ENCODE assay signal across 26 mouse cellular contexts in genomic region chr4:46080261-46080660, GRCm38 (mm10). TPM values are rescaled to one million over a fixed set of nuclear protein-coding genes. Genes with fewer than 3 reads are reported as not detected.
"Had no signal": no experiment of that assay in that cellular context is flagged by ENCODE, and none has a peak within 500 bp of the region (broad histone marks: within the 10 kb centered on the region; RNA-seq: fewer than 3 reads in every experiment).

No protein-coding gene starts in this region.

- H3K4me1 ChIP-seq: limb, embryonic 12.5 days; liver, embryonic 13.5 days had no signal

- H3K9me3 ChIP-seq: heart, embryonic 10.5 days; heart, embryonic 12.5 days; hindbrain, embryonic 10.5 days; hindbrain, embryonic 12.5 days; kidney, embryonic 15.5 days; limb, embryonic 12.5 days; liver, embryonic 13.5 days had no signal

- H3K4me2 ChIP-seq: heart, embryonic 12.5 days; hindbrain, embryonic 12.5 days; hindbrain, embryonic 14.5 days; kidney, embryonic 15.5 days; limb, embryonic 12.5 days; liver, embryonic 11.5 days; liver, embryonic 13.5 days had no signal

- H3K4me3 ChIP-seq: gastrocnemius, adult 2 months; heart, embryonic 10.5 days; heart, embryonic 12.5 days; hindbrain, embryonic 10.5 days; hindbrain, embryonic 12.5 days; kidney, embryonic 15.5 days; limb, embryonic 12.5 days; liver, embryonic 13.5 days had no signal

- H3K27me3 ChIP-seq: hindbrain, embryonic 12.5 days; kidney, embryonic 15.5 days; limb, embryonic 12.5 days; liver, embryonic 13.5 days had no signal

- DNase-seq: gastrocnemius, adult 2 months; gastrocnemius, postnatal 10 days; gastrocnemius, postnatal 25 days; heart, adult 18-20 months; heart, postnatal 10 days; heart, postnatal 4 days; kidney, adult 11 months; kidney, adult 2 months; kidney, adult 9 months; kidney, postnatal 14 days; kidney, postnatal 36 days; left cerebral cortex, postnatal 4 days; liver; liver, embryonic 13.5 days had no signal

- H3K36me3 ChIP-seq: hindbrain, embryonic 10.5 days; hindbrain, embryonic 12.5 days; kidney, embryonic 15.5 days; limb, embryonic 12.5 days had no signal

- H3K27ac ChIP-seq: heart, embryonic 10.5 days; hindbrain, embryonic 10.5 days; hindbrain, embryonic 12.5 days; hindbrain, embryonic 14.5 days; kidney, embryonic 15.5 days; kidney, postnatal 0 days; limb, embryonic 12.5 days; liver, embryonic 13.5 days had no signal

- ATAC-seq: hindbrain, embryonic 16.5 days; intestine, embryonic 16.5 days had no signal

- H3K9ac ChIP-seq: heart, embryonic 12.5 days; hindbrain, embryonic 12.5 days; hindbrain, embryonic 14.5 days; kidney, embryonic 15.5 days; limb, embryonic 12.5 days; liver, embryonic 13.5 days had no signal

RNA-seq across cellular contexts. Expression of gene Tmod1, which starts 41.5 kb away (rescaled TPM):
- total RNA-seq: granulocyte monocyte progenitor cell, adult 5-6 weeks had no signal
